Mouse (Mus musculus): ENCODE measurements around the gene Mtmr4. TPM values are rescaled to one million over a fixed set of nuclear protein-coding genes. Genes with fewer than 3 reads are reported as not detected.
A peak's percentile ranks its signal among the peaks of the same experiment; 100 is the strongest.

Gene Mtmr4
- total RNA-seq (2021): 10 to 100 TPM; 83.5 to 86.6 TPM
- long read RNA-seq, experiment 1, full-length matches to known transcripts: 3 of 14 reads
- long read RNA-seq, experiment 1, partial matches to known transcripts: 5 of 14 reads
- long read RNA-seq, experiment 1, other reads (novel, unspliced or antisense): 6 of 14 reads
- long read RNA-seq, experiment 2, full-length matches to known transcripts: 6 of 21 reads
- long read RNA-seq, experiment 2, partial matches to known transcripts: 12 of 21 reads
- long read RNA-seq, experiment 2, other reads (novel, unspliced or antisense): 3 of 21 reads

GRCm38 (mm10) chr11:87591526-87592353 lies at the start of gene Mtmr4:
Gene Mtmr4, plus strand, starts transcription at chr11:87592162.
- peak; percentile 99 to 100 for DNase-seq (ENCODE audit: low spot score in 2 of 2)
- intact Hi-C loops (cut with DNase I): no loop called here

GRCm38 (mm10) chr11:87542285-87542684 lies 49.7 kb upstream of the Mtmr4 start:
- DNase-seq (ENCODE audit: low spot score in 2 of 2): no peak
- intact Hi-C loops (cut with DNase I): no loop called here

DNA sequence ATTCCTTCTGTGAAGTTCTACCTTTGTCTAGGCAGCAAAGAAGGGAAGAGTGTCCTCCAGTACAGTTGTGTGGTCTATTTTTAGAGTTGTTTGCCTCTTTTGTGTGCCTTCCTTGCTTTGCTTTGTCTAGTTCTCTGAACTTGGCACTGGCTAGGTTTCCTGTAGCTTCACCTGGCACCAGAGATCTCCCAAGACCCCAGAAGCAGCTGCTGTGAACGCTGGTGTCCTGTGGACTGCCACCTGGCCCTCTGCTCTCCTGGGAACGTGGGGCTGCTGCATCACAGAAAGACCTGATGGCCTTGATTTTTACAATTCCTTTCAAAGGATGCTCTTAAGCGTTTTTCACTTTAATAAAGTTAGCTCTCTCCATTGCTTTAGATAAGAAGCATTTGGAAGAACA lies 49.1 kb upstream of the Mtmr4 start:
- intact Hi-C loops (cut with DNase I): no loop called here
- DNase-seq (ENCODE audit: low spot score in 2 of 2): no peak

- peak in 1 of 2 experiments; percentile 19 for DNase-seq (ENCODE audit: low spot score in 2 of 2)
Observed at GRCm38 (mm10) chr11:87553342-87553741, 38.6 kb upstream of the Mtmr4 start.

GRCm38 (mm10) chr11:87554386-87554785 lies 37.6 kb upstream of the Mtmr4 start:
- intact Hi-C loops (cut with DNase I): no loop called here
- no peak for DNase-seq (ENCODE audit: low spot score in 2 of 2)

More at GRCm38 (mm10) chr11:87553342-87553741, 38.6 kb upstream of the Mtmr4 start:
- intact Hi-C loops (cut with DNase I): no loop called here

GRCm38 (mm10) chr11:87555106-87555703 lies 36.8 kb upstream of the Mtmr4 start:
- no peak for DNase-seq (ENCODE audit: low spot score in 2 of 2)
- intact Hi-C loops (cut with DNase I): no loop called here

GRCm38 (mm10) chr11:87561208-87561607 lies 30.8 kb upstream of the Mtmr4 start:
- intact Hi-C loops (cut with DNase I): no loop called here

GRCm38 (mm10) chr11:87566501-87566900 lies 25.5 kb upstream of the Mtmr4 start, which contains the start of gene Gm11492:
Gene Gm11492, plus strand, starts transcription at chr11:87566653.
- no peak for DNase-seq (ENCODE audit: low spot score in 2 of 2)
- intact Hi-C loops (cut with DNase I): no loop called here

More at GRCm38 (mm10) chr11:87561208-87561607, 30.8 kb upstream of the Mtmr4 start:
- no peak for DNase-seq (ENCODE audit: low spot score in 2 of 2)

- no peak for DNase-seq (ENCODE audit: low spot score in 2 of 2)
- intact Hi-C loops (cut with DNase I): no loop called here
Observed at GRCm38 (mm10) chr11:87568255-87568953, 23.6 kb upstream of the Mtmr4 start, which contains the start of gene Sept4. Gene Sept4, plus strand, starts transcription at chr11:87568903.

DNA sequence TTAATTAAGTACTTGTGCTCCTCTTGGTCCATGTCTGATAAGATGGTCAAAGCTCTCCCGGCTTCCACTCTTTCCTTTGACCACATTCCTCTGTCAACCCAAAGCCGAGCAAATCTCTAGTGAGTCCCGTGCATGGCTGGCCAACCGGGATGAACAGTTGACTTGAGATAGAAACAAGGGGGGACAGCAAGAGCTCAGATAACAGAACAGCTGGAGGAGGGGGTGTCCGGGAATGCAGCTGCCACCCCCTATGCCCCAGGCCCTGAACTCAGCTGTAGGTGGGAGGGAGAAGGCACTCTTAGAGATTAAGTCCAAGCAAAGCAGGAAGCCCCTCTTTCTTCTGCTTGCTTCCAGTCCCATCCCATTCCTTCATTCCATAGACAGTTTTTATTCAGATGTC lies 21.2 kb upstream of the Mtmr4 start:
- intact Hi-C loops (cut with DNase I): no loop called here
- no peak for DNase-seq (ENCODE audit: low spot score in 2 of 2)

DNA sequence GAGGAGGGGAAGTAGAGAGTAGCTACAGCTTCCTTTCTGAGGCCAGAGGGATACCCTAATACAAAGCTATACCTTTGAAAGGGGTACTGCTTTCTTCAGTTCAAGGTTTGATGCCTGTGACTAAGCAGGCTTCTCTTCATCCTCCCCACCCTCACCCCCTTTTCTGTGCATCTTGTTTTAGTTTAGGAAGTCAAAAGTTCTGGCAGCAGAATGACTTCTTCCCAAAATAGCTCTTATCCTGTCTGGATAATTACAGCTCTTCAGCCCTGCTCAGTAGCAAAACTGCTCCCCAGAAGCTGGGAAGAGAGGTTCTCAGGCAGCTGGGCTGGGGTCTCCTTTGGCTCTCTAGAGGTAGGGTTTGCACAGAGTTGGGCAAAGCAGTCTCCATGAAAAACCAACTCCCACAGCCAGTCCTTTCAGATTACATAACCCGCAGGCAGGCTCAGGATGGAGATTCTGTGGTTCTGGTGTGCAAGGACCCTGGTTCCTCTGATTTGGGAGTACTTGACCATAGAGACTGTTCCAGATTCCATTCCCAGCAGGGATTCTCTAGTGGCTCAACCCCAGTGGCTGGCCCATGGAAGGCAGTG lies 20.5 kb upstream of the Mtmr4 start:
- no peak for DNase-seq (ENCODE audit: low spot score in 2 of 2)
- intact Hi-C loops (cut with DNase I): no loop called here

GRCm38 (mm10) chr11:87573751-87574150 lies 18.2 kb upstream of the Mtmr4 start:
- intact Hi-C loops (cut with DNase I): no loop called here
- no peak for DNase-seq (ENCODE audit: low spot score in 2 of 2)

DNA sequence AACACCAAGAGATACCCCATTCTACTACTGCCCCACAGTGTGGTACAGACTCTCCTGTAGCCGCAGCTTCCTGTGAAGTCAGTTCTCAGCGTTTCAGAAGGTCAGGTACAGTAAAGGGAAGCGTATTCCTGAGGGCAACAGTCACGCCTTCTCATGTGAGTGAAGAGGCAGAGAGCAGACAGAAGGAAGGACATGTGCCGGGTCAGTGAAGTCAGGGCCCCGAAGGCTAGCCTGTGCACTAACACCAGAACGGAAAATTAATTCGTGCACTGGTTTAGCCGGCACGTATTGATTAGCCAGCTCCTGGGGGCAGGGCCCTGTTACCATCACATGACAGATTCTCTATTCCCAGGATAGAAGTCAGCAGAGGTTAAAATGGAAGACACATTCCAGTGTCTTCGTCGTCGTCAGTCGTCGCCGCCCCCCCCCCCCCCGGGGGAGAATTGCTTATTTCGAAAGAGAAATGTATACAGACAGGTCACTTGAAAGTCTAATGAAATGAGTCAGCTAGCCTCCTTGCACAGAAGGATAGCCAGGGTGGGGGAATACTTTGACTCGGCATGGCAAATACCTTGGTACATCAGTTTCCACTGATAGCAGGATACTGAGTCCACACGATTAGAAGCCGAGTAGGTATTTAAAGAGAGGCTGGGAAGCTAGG lies 17.3 kb upstream of the Mtmr4 start:
- no peak for DNase-seq (ENCODE audit: low spot score in 2 of 2)
- intact Hi-C loops (cut with DNase I): no loop called here

- DNase-seq (ENCODE audit: low spot score in 2 of 2): no peak
- intact Hi-C loops (cut with DNase I): no loop called here
Observed at GRCm38 (mm10) chr11:87577601-87578248, 14.2 kb upstream of the Mtmr4 start.

- DNase-seq (ENCODE audit: low spot score in 2 of 2): peak; percentile 51 to 58
- intact Hi-C loops (cut with DNase I): no loop called here
Observed at GRCm38 (mm10) chr11:87578249-87578962, 13.6 kb upstream of the Mtmr4 start.

- intact Hi-C loops (cut with DNase I): no loop called here
- no peak for DNase-seq (ENCODE audit: low spot score in 2 of 2)
Observed at GRCm38 (mm10) chr11:87578963-87579601, 12.9 kb upstream of the Mtmr4 start.

GRCm38 (mm10) chr11:87579713-87580112 lies 12.2 kb upstream of the Mtmr4 start:
- no peak for DNase-seq (ENCODE audit: low spot score in 2 of 2)
- intact Hi-C loops (cut with DNase I): no loop called here
